Mouse (Mus musculus) ES-E14 (cell line): Measurements from ENCODE around the gene Eps15l1. TPM values are rescaled to one million over a fixed set of nuclear protein-coding genes. Genes with fewer than 3 reads are reported as not detected.

Experiments used
- DNase-seq: peaks from one replicate; pipeline ENCODE4 v3.0.0-alpha.2; 2013; ENCODE audit warnings: low read depth, low spot score
- H3K27ac ChIP-seq: 2 replicates; pipeline ENCODE4 v1.5.1; 2012; ENCODE audit warnings: low read depth, mild to moderate bottlenecking, low read length, moderate library complexity, mixed read lengths; ENCODE audit not compliant: poor library complexity, insufficient read depth, severe bottlenecking
- H3K36me3 ChIP-seq: 2 replicates; pipeline ENCODE4 v1.6.1; 2012; ENCODE audit warnings: mild to moderate bottlenecking, low read length, moderate library complexity, mixed read lengths; ENCODE audit not compliant: control insufficient read depth, poor library complexity, insufficient read depth, severe bottlenecking
- H3K4me1 ChIP-seq, 2 experiments: fragments of 150-350 bp in 1 of 2; sonication (generic) in 1 of 2; 2 replicates each; pipeline ENCODE4 v1.6.1; 2012; ENCODE audit warnings: low read length in 2 of 2, mild to moderate bottlenecking in 1 of 2, mixed read lengths in 1 of 2; ENCODE audit not compliant: control insufficient read depth in 2 of 2, insufficient read depth in 2 of 2, poor library complexity in 1 of 2
- H3K4me3 ChIP-seq, 2 experiments: fragments of 150-350 bp in 1 of 2; sonication (generic) in 1 of 2; 2 replicates each; pipeline ENCODE4 v1.5.1; 2012; ENCODE audit warnings: low read length in 2 of 2, low read depth in 1 of 2, mild to moderate bottlenecking in 1 of 2, mixed read lengths in 1 of 2; ENCODE audit not compliant: insufficient read depth in 1 of 2, poor library complexity in 1 of 2, severe bottlenecking in 1 of 2
- H3K9ac ChIP-seq: 2 replicates; pipeline ENCODE4 v1.6.1; 2012; ENCODE audit warnings: low read depth, mild to moderate bottlenecking, low read length, mixed read lengths; ENCODE audit not compliant: poor library complexity, insufficient read depth, severe bottlenecking
- H3K9me3 ChIP-seq: fragments of 150-350 bp; sonication (generic); 2 replicates; pipeline ENCODE4 v1.6.1; 2012; ENCODE audit warnings: low read depth, mild to moderate bottlenecking, low read length; ENCODE audit not compliant: control insufficient read depth, insufficient read depth
- CHD2 ChIP-seq: IDR thresholded peaks from 2 replicates; pipeline ENCODE4 v1.6.1; 2014; ENCODE audit warnings: mild to moderate bottlenecking, low read depth, low read length, inconsistent platforms
- HCFC1 ChIP-seq: IDR thresholded peaks from 2 replicates; pipeline ENCODE4 v1.6.1; 2012; ENCODE audit warnings: low read length, inconsistent platforms, borderline replicate concordance; ENCODE audit not compliant: insufficient read depth
- MAFK ChIP-seq: IDR thresholded peaks from 2 replicates; pipeline ENCODE4 v1.6.1; 2014; ENCODE audit warnings: mild to moderate bottlenecking, low read depth, low read length, inconsistent platforms; ENCODE audit not compliant: insufficient read depth
- ZC3H11A ChIP-seq: IDR thresholded peaks from 2 replicates; pipeline ENCODE4 v1.6.1; 2012; ENCODE audit warnings: low read depth, mild to moderate bottlenecking, inconsistent platforms, low read length, borderline replicate concordance
- ZNF384 ChIP-seq: IDR thresholded peaks from 2 replicates; pipeline ENCODE4 v1.6.1; 2012; ENCODE audit warnings: low read depth, low read length, inconsistent platforms
- in situ Hi-C, 2 experiments: fragments of 600-800 bp; cut with MboI; formaldehyde crosslinking; loops; one replicate each; pipeline ENCODE4 v1.15.1; 2025; ENCODE audit warnings: low sequenced_read_pairs in 2 of 2, inconsistent platforms in 1 of 2; ENCODE audit not compliant: unreplicated experiment in 2 of 2
- total RNA-seq: library from RNA; depleted of rRNA; stranded (reverse); fragments of 300-350 nt; gene quantifications from 2 replicates; pipeline ENCODE4 v1.2.3, GENCODE M21; 2012

Eps15l1 gene
- total RNA-seq, 1 experiment, result 41.7 TPM

DNA sequence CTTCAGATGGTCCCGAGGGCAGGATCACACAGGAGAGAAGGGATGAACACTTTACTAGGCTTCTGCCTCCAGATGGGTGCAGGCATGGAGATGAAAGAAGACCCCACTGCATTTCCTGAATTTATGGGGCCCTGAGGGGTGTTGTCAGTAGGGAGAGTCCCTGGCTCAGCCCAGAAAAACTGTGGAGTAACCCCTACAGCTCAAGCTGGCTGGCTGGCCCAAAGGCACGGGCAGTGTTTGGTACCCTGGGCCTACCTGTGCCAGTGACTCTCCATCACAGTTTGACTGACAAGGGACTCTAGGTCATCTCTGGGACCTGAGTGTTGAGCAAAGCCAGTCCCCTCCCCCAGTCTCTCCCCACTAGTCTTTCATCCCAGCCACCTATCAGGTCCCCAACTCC lies 96.6 kb downstream of the Eps15l1 start:
- Histone ChIP-seq H3K4me1 (peaks cover 0 to 23% of the 10 kb centered on the region in 2 experiments; a peak in 3 of 4 replicates), H3K27ac (no peak overlapping the region), H3K36me3 (peaks cover 38% of the 10 kb centered on the region), H3K4me3 (no peak overlapping the region), H3K9ac (no peak overlapping the region), H3K9me3 (no peaks in the 10 kb centered on the region)
- TF ChIP-seq CHD2, result no peak
- TF ChIP-seq MAFK, result no peak
- TF ChIP-seq ZC3H11A, result no peak
- TF ChIP-seq ZNF384, result no peak
- TF ChIP-seq HCFC1, result no peak
- in situ Hi-C loops, result no loop called here
- no peak for DNase-seq

DNA sequence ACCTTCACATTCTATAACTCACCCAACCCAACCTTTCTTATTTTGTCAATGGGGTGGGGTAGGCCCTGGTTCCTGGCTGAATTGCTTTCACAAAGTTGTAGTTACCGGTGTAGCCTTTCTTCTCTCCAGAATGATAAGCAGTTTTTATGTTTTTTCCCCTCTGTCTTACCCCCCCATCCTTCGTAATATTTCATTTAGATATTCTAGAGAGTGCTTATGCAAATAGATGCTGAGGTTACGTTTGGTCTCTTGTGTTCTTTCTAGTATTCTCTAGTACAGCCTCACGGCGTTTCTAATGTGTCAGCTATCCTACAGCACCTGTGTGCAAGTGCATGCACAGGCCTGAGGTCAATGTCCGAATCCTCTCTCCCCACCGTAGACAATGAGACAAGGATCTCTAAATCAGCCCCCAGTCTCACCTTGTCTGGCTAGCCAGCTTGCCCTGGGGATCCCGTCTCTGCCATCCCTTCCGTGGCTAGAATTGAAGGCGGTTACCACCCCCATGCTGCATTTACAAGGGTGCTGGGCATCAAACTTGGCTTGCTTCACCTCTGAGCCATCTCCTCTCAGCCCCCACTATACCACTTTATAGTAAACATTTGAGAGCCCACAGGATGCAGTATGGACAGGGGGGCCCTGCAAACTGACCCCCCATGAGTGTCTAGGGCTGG lies 97.1 kb downstream of the Eps15l1 start:
- Histone ChIP-seq H3K4me3 (no peak overlapping the region), H3K4me1 (peaks cover 0 to 18% of the 10 kb centered on the region in 2 experiments; a peak in 3 of 4 replicates), H3K36me3 (peaks cover 44% of the 10 kb centered on the region), H3K9me3 (no peaks in the 10 kb centered on the region), H3K27ac (no peak overlapping the region), H3K9ac (no peak overlapping the region)
- in situ Hi-C loops, result no loop called here
- TF ChIP-seq MAFK, result no peak
- no peak for DNase-seq

DNA sequence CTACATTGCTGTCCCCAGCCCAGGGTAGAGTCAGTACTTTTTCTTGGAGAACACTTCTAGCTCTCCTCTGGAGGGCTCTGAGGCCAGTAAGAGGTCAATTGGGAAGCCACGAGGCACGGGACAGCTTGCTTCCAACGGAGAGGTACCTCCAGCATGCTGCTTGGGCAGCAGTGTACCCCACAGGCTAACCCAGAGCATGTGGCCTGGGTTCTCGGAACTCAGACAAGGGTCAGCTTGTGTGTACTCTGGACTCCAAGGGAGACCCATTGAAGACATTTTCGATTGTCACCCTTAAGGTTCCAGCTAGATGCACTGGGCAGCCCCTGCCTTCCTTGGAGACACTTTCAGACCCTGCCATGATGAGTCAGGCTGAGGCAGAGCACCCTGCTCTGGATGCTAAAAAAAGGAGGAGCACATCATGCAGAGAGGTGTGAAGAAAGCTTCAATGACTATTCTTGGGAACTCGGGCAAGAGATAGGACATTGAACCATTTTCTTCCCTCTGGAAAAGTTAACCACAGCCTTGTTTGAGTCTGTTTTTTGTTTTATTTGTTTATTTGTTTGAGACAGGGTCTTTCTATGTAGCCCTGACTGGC lies 98.0 kb downstream of the Eps15l1 start:
- Histone ChIP-seq H3K4me1 (peaks cover 0 to 18% of the 10 kb centered on the region in 2 experiments; a peak in 3 of 4 replicates), H3K36me3 (peaks cover 46% of the 10 kb centered on the region), H3K27ac (peak overlapping the region; percentile 72), H3K9me3 (no peaks in the 10 kb centered on the region), H3K9ac (peak overlapping the region; percentile 64), H3K4me3 (peak overlapping the region; percentile 89 to 96; a peak in 2 of 4 replicates)
- in situ Hi-C loops, result no loop called here
- DNase-seq, result no peak
- TF ChIP-seq ZNF384, result no peak

DNA sequence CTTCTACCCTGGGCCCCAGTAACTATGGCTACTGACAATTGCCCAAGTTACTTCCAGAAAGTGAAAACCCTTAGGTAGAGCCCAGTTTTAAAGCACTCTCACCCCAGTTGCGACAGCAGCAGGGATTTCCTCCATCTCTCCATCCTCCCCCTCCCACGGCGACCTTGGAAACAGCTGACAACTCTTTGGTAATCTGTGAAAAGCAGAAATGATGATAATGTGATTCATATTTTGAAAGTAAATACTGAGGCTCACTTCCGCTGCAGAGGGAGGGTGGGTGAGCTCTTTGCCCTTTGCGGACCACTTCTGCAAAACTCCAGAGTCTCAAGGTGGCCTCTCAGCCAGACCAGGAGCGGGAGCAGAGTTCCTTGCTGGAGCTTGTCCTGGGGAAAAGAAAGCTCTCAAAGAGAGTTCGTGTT lies 98.8 kb downstream of the Eps15l1 start:
- Histone ChIP-seq H3K27ac (peak overlapping the region; percentile 72), H3K9ac (peak overlapping the region; percentile 64), H3K9me3 (no peaks in the 10 kb centered on the region), H3K36me3 (peaks cover 46% of the 10 kb centered on the region), H3K4me1 (peaks cover 3 to 20% of the 10 kb centered on the region in 2 experiments), H3K4me3 (peak overlapping the region; percentile 89 to 96; a peak in 3 of 4 replicates)
- in situ Hi-C loops, result no loop called here
- TF ChIP-seq HCFC1 (no peak), MAFK (no peak), ZC3H11A (no peak), ZNF384 (no peak), CHD2 (no peak)
- no peak for DNase-seq
